Mouse (Mus musculus): ENCODE measurements around the gene Mrpl53.

Mrpl53 gene

GRCm38 (mm10) chr6:83092416-83093127 is 16.3 kb upstream of the Mrpl53 start:
- no peak for DNase-seq (ENCODE audit: low spot score)

DNA sequence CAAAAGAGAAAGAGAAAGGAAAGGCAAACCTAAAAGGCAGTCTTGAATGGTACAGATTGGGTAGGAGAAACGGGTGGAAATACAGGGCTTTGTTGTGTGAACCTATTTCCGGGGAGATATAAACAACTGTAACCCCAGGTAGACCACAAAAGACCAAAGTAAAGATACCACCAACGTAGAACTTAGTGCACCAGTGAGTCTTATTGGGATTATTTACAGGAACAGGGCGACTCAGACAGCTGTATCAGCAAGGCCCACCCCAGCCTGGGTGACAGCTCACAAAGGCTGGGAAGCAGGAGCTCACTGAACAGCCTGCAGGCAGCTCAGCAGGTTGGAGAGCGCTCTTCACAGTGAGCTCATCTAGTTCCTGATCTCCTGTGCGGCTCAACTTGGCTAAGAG is 12.9 kb upstream of the Mrpl53 start:
- no peak for DNase-seq (ENCODE audit: low spot score)

- DNase-seq (ENCODE audit: low spot score), result no peak
These were observed 10.4 kb upstream of the Mrpl53 start for GRCm38 (mm10) chr6:83098411-83098810.

- peak; percentile 89 for DNase-seq (ENCODE audit: low spot score)
These were observed 7.5 kb upstream of the Mrpl53 start, which contains the start of the genes Ccdc142 and Gm42688 for GRCm38 (mm10) chr6:83101316-83101687. Ccdc142 (plus strand) TSS chr6:83101601. Gm42688 (plus strand) TSS chr6:83101617.

GRCm38 (mm10) chr6:83101688-83102556 is 6.9 kb upstream of the Mrpl53 start:
- peak; percentile 61 for DNase-seq (ENCODE audit: low spot score)

DNA sequence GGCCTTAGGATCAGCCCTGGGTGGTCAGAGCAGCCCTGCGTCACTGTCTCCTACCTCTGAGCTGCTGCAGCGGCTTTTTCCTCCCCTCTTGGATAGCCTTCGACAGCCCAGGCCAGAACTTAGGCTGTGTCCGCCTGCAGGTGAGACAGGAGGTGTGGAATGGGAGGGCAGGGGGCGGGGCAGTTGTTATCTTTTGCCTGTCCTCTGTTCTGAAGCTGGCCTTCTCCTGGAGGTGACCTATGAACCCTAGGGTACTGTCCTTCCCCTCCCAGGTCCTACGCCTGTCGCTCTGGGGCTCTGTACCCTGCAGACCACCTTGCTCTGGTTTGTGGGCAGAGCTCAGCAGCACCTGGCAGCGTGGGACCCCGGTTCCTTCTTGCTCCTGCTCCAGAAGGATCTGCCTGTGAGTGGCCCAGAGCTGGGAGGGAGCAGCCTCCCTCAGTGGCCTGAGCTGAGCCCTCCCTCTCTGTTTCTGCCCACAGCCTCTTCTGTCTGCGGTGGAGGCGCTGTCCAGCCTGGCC is 5.7 kb upstream of the Mrpl53 start:
- DNase-seq (ENCODE audit: low spot score), result no peak

DNA sequence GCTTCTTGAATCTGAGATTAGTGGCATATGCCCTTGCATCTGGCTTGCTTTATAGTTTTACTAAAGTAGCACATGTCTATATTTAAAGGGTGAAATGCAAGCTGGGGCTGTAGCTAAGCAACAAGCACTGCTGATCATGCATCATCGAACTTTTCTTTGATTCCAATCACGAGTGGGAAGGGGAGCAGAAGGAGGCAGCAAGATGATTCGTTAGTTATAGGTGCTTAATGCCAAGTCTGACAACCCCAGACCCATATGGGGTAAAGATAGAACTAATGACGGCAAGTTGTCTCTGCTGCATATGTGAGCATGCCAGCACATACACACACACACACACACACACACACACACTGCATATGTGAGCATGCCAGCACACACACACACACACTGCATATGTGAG is 4.7 kb upstream of the Mrpl53 start:
- no peak for DNase-seq (ENCODE audit: low spot score)

DNA sequence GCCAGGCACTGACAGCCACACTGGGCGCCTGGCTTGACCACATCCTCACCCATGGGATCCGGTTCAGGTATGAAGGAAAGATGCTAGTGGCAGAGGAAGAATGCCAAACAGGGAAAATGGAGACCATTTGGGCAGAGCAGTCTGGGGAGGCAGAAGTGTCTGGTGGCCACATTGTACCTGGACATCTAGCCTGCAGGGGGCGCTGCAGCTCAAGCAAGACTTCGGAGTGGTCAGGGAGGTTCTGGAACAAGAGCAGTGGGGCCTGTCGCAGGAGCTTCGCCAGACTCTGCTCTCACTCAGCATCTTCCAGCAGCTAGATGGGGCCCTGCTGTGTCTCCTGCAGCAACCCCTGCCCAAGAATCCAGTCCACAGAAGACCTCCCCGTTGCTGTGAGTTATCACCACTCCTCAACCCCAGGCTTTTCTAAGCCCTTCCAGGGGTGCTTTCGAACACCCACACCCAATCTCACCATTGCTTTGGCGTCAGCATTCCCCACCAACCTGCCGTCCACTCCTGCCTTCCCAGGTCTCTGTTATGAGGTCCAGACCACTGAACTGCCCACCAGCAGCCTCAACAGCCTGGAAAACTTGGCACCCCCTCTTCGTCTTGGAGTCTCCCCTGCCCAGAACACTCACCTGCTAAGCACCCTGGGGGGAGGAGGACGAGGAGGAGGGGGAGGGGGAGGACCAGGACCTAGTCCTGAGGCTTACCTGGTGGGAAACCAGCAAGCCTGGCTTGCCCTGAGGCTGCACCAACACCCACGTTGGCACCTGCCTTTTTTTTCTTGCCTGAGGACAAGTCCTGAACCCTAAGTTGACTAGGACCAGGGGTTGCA is 1.1 kb upstream of the Mrpl53 start:
- peak; percentile 82 for DNase-seq (ENCODE audit: low spot score)

DNA sequence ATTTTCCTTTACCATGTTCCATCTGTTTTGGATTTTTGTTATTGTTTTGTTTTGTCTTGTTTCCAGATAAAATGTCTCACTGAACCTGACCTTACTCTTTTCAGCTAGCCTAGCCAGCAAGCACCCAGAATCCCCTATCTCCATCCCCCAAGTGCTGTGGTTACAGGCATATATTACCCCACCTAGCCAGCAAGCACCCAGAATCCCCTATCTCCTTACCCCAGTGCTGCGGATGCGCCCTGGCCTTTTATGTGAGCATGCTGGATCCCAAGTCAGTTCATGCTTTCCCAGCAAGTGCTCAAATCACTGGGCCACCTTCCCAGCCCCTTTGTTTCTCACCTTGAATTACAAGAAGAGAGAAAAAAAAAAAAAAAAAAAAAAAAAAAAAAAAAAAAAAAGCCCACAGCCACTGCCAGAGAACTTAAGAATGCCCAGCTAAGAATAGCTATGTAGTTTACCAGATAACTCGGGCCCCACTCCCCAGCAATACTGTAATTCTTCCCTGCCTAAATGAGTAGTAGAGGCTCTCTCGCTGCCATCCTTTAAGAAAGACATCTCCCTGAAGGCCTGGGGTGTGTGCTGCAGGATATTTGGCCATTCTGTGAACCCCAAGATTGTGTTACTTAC is 2.8 kb downstream of the Mrpl53 start:
- DNase-seq (ENCODE audit: low spot score), result no peak

- peak; percentile 95 for DNase-seq (ENCODE audit: low spot score)
These were observed 6.3 kb downstream of the Mrpl53 start, which contains the start of gene Mogs for GRCm38 (mm10) chr6:83115011-83115671. Mogs (plus strand) TSS chr6:83115496.

- no peak for DNase-seq (ENCODE audit: low spot score)
These were observed 7.0 kb downstream of the Mrpl53 start for GRCm38 (mm10) chr6:83115682-83116372.

DNA sequence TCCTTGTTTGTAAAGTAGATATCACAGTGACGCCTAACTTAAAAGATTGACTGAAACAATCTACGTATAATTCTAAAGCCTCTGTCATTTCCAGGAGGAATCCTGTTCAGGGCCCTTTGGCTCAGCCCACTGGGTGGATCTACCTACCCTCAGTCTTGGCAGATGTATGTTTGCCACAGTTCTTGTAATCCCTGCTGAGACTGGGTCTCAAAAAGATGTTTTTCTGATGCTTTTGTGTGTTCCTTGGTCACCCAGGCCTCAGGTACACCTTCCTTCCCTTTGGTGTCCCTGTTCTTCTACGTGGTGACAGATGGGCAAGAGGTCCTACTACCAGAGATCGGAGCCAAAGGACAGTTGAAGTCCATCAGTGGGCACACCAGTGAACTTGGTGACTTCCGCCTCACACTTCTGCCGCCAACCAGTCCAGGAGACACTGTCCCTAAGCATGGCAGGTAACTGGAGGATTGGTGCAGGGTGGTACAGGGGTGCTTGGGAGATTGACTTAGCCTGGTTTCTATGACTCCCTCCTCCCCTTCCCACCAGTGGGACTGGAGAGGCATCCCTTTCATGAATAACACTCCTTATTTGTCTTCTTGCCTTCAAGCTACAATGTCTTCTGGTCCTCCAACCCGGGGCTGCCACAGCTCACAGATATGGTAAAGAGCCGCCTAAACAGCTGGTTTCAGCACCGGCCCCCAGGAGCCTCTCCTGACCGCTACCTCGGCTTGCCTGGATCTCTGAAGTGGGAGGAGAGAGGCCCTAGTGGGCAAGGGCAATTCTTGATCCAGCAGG is 7.7 kb downstream of the Mrpl53 start:
- DNase-seq (ENCODE audit: low spot score), result no peak

- DNase-seq (ENCODE audit: low spot score), result no peak
These were observed 8.3 kb downstream of the Mrpl53 start for GRCm38 (mm10) chr6:83117165-83117438.

DNA sequence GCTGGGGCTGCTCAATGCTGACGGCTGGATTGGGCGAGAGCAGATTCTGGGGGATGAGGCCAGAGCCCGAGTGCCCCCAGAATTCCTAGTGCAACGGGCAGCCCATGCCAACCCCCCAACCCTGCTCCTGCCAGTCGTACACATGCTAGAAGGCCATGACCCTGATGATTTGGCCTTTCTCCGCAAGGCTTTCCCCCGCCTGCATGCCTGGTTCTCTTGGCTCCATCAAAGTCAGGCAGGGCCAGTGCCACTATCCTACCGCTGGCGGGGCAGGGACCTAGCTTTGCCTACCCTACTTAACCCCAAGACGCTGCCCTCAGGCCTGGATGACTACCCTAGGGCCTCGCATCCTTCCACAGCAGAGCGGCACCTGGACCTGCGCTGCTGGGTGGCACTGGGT is 8.8 kb downstream of the Mrpl53 start:
- DNase-seq (ENCODE audit: low spot score), result no peak

GRCm38 (mm10) chr6:83118369-83118768 is 9.5 kb downstream of the Mrpl53 start:
- DNase-seq (ENCODE audit: low spot score), result no peak

GRCm38 (mm10) chr6:83118825-83119733 is 10.2 kb downstream of the Mrpl53 start:
- no peak for DNase-seq (ENCODE audit: low spot score)

GRCm38 (mm10) chr6:83119734-83120051 is 10.9 kb downstream of the Mrpl53 start:
- no peak for DNase-seq (ENCODE audit: low spot score)

DNA sequence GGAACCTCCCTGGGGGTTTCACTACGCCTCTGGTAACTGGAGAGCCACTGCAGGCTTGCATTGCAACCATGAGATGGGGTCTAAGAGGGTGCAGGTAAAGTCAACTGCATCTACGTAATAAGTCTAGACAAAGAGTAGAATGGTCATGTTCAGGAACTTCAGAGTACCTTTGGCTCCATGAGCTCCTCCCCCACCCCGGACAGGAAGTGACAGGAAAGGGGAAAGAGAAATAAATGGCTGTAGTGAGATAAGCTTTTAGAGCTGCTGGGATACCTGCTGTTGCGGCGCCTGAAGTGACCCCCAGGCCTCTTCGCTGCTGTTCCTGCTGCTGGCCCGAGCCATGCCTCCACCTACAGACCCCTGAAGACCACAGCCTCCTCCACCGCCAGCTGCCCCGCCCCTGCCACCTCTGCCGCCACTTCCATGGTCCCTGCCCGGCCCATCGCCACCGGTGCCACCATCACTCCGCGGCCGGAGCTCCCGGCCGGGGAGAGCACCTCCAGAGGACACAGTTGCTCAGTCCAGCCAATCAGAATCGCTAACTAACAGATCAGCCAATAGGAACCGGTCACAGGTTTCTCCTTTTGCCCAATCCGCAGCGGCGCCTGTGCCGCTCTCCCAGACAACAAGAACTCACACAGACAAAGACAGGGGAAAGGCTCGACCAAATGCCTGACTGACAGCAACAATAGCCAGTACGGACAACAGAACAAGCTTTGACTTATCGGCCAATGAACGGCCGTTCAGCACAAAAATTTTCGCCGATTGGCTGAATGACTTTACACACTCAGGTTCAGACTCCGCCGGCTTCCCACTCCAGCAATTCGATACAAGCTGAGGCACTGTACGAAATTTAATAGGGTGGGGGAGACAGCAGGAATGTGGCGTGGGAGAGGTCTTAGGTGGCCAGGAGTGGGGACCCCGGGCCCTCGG is 12.4 kb downstream of the Mrpl53 start, which contains the start of gene Wbp1:
Gene Wbp1 (minus strand): TSS at position 630 of the 933 bp plus-strand sequence.
- DNase-seq (ENCODE audit: low spot score), result peak; percentile 94

All from urinary bladder, postnatal 14 days (tissue).